Mouse (Mus musculus): ENCODE measurements around the gene Map6. TPM values are rescaled to one million over a fixed set of nuclear protein-coding genes. Genes with fewer than 3 reads are reported as not detected.

Gene Map6
- polyA plus RNA-seq, 1 experiment, result 0.39 TPM

DNA sequence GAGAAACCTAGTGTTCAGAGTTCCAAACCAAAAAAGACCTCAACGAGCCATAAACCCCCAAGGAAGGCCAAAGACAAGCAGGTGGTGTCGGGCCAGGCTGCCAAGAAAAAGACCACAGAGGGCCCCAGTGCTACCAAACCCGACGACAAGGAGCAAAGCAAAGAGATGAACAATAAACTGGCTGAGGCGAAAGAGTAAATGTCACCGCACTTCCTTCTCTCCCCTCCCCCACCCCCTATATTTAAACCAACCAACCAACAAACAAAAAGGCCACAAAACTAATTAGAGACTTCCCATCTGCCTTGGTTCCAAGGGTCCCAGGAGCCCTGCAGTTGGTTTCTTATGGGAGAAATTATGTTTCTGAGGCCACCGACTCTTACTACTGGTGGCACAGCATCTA, 50.2 kb downstream of the Map6 start:
- 20% methylated on average over 7 of the region's 7 CpGs for WGBS
- Histone ChIP-seq H3K4me1 (ENCODE audit: control insufficient read depth, insufficient read depth, insufficient read length) (no peaks in the 10 kb centered on the region), H3K36me3 (ENCODE audit: control insufficient read depth, insufficient read depth, low read length) (no peaks in the 10 kb centered on the region), H3K4me3 (ENCODE audit: extremely low read depth, insufficient read depth, insufficient read length) (no peak overlapping the region), H3K27me3 (ENCODE audit: control insufficient read depth, insufficient read depth, low read length) (no peaks in the 10 kb centered on the region), H3K27ac (ENCODE audit: insufficient read depth, low read length) (no peak overlapping the region)
- TF ChIP-seq POLR2A (IDR thresholded peaks at IDR 0.05; ENCODE audit: low read depth, low read length) (no peak), CTCF (IDR thresholded peaks at IDR 0.05; ENCODE audit: extremely low read depth, insufficient read depth, insufficient read length, insufficient replicate concordance) (no peak)
- DNase-seq (ENCODE audit: low read depth in 1 of 2, low spot score in 2 of 2), result no peak

DNA sequence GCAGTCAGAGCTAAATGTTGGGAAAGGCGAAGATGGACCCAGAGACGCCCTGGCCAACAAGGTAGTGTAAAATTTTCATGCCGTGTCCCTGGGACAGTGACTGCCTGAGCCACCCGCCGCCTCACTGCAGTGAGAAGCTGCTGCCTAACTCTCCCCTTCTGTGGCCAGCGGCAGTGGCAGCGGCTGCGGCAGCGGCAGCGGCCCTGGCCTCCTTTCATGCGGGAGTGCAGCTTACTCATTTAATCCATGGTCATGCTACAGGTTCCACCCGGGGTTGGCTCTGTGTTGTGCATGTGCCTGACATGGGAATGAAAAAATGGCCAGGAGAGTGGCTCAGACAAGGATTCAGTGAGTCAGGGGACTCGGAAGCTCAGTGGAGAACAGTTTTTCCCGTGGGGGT, 53.3 kb downstream of the Map6 start:
- no peaks in the 10 kb centered on the region for H3K4me1 ChIP-seq (ENCODE audit: control insufficient read depth, insufficient read depth, insufficient read length)
- no peak for TF ChIP-seq POLR2A (IDR thresholded peaks at IDR 0.05; ENCODE audit: low read depth, low read length)
- no peak for TF ChIP-seq CTCF (IDR thresholded peaks at IDR 0.05; ENCODE audit: extremely low read depth, insufficient read depth, insufficient read length, insufficient replicate concordance)
- no peak overlapping the region for H3K27ac ChIP-seq (ENCODE audit: insufficient read depth, low read length)
- H3K36me3 ChIP-seq (ENCODE audit: control insufficient read depth, insufficient read depth, low read length), result no peaks in the 10 kb centered on the region
- DNase-seq (ENCODE audit: low read depth in 1 of 2, low spot score in 2 of 2), result no peak
- WGBS, result 53% methylated on average over 14 of the region's 14 CpGs
- no peak overlapping the region for H3K4me3 ChIP-seq (ENCODE audit: extremely low read depth, insufficient read depth, insufficient read length)
- no peaks in the 10 kb centered on the region for H3K27me3 ChIP-seq (ENCODE audit: control insufficient read depth, insufficient read depth, low read length)

DNA sequence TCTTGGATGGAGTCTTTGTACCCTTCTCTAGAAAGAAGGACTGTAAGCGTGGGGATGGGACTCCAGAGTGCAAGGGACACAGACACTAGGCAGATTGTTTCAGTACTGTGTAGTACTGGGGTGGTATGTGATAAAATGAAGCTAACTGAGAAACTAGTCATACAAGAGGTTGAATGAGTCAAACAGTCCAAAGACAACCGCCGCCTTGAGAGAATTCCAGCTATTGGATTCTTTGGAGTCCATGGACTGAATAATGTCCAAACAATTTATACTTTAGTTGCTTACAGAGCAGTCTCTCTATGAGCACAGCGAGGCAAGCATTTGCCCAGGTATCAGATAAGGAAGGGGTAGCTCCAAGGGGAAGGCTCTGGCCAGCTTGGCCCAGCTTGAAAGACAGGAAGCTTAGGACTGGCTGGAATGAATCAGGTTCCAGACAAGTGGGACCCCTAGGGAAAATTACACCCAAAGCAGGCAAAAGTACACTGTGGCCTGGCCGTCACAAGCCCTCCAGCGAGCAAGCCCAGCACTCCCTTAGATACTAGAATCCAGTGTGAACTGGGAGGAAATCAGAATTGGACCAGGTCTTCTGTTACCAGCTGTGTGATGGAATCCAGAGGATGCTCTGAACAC, 55.6 kb downstream of the Map6 start:
- Histone ChIP-seq H3K27me3 (ENCODE audit: control insufficient read depth, insufficient read depth, low read length) (no peaks in the 10 kb centered on the region), H3K4me1 (ENCODE audit: control insufficient read depth, insufficient read depth, insufficient read length) (no peaks in the 10 kb centered on the region), H3K4me3 (ENCODE audit: extremely low read depth, insufficient read depth, insufficient read length) (no peak overlapping the region), H3K27ac (ENCODE audit: insufficient read depth, low read length) (no peak overlapping the region), H3K36me3 (ENCODE audit: control insufficient read depth, insufficient read depth, low read length) (no peaks in the 10 kb centered on the region)
- TF ChIP-seq POLR2A (IDR thresholded peaks at IDR 0.05; ENCODE audit: low read depth, low read length) (no peak), CTCF (IDR thresholded peaks at IDR 0.05; ENCODE audit: extremely low read depth, insufficient read depth, insufficient read length, insufficient replicate concordance) (no peak)
- no peak for DNase-seq (ENCODE audit: low read depth in 1 of 2, low spot score in 2 of 2)
- WGBS, result 91% methylated on average over 6 of the region's 6 CpGs

DNA sequence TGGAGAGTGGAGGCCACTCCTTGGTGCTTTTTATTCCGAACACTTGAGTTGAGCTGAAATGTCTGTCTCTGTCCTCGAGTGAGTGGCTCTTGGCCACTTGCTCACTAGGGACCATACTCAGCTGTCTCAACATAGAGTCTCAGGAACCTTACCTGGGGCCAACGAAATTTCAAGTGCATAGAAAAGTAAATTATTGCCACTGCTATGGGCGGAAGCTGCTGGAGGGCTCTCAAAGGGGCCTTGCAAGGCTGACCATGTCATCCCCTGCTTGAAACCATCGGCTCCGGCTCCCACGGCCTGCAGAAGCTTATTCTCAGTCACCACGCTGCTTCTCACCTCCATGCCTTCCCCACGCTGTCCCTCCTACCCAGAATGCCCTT, 56.1 kb downstream of the Map6 start:
- Histone ChIP-seq H3K27ac (ENCODE audit: insufficient read depth, low read length) (no peak overlapping the region), H3K27me3 (ENCODE audit: control insufficient read depth, insufficient read depth, low read length) (no peaks in the 10 kb centered on the region), H3K4me3 (ENCODE audit: extremely low read depth, insufficient read depth, insufficient read length) (no peak overlapping the region), H3K36me3 (ENCODE audit: control insufficient read depth, insufficient read depth, low read length) (no peaks in the 10 kb centered on the region), H3K4me1 (ENCODE audit: control insufficient read depth, insufficient read depth, insufficient read length) (no peaks in the 10 kb centered on the region)
- DNase-seq (ENCODE audit: low read depth in 1 of 2, low spot score in 2 of 2), result no peak
- WGBS, result 88% methylated on average over 9 of the region's 9 CpGs
- TF ChIP-seq CTCF (IDR thresholded peaks at IDR 0.05; ENCODE audit: extremely low read depth, insufficient read depth, insufficient read length, insufficient replicate concordance) (no peak), POLR2A (IDR thresholded peaks at IDR 0.05; ENCODE audit: low read depth, low read length) (no peak)

DNA sequence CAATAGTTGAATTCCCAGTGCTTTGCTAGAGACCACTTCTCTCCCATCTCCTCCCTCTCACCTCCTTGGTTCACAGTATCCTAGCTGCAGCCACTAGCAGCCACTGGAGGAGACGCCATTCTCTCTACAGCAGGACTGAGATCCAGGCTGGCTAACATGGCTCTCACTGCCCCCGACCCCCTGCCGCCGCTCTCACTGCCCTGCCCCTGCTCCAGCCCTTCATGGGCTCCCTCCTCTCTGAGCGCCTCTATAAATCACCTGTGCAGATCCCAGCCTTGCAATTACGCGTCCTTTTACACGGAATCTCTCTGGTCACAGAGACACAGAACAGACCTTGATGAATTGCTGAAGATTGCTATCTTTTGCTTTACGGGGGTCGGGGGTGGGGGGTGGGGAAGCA, 57.6 kb downstream of the Map6 start:
- no peaks in the 10 kb centered on the region for H3K27me3 ChIP-seq (ENCODE audit: control insufficient read depth, insufficient read depth, low read length)
- no peaks in the 10 kb centered on the region for H3K36me3 ChIP-seq (ENCODE audit: control insufficient read depth, insufficient read depth, low read length)
- no peak overlapping the region for H3K4me3 ChIP-seq (ENCODE audit: extremely low read depth, insufficient read depth, insufficient read length)
- no peaks in the 10 kb centered on the region for H3K4me1 ChIP-seq (ENCODE audit: control insufficient read depth, insufficient read depth, insufficient read length)
- DNase-seq (ENCODE audit: low read depth in 1 of 2, low spot score in 2 of 2), result no peak
- 56% methylated on average over 10 of the region's 10 CpGs for WGBS
- TF ChIP-seq CTCF (IDR thresholded peaks at IDR 0.05; ENCODE audit: extremely low read depth, insufficient read depth, insufficient read length, insufficient replicate concordance) (no peak), POLR2A (IDR thresholded peaks at IDR 0.05; ENCODE audit: low read depth, low read length) (no peak)
- H3K27ac ChIP-seq (ENCODE audit: insufficient read depth, low read length), result no peak overlapping the region

DNA sequence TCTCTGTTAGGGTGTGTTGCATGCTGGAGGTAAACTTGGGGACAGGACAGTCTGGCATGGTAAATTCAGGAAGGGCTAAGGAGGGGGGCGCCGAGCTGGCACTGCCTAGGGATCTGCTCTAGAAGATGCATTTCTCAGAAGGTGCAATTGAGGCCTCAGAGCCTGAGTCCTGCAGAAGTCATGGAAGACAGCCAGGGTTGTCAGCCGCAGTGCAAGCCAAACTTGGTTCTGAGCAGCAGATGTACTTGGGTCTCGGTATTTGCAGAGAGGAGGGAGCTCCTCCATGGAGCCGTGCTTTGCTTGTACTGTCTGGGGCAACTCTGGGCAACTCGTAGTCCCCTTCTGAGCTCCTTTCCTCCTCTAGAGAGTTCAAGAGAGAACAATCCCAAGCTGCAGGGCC, 58.9 kb downstream of the Map6 start:
- H3K27ac ChIP-seq (ENCODE audit: insufficient read depth, low read length), result no peak overlapping the region
- no peak for DNase-seq (ENCODE audit: low read depth in 1 of 2, low spot score in 2 of 2)
- no peak overlapping the region for H3K4me3 ChIP-seq (ENCODE audit: extremely low read depth, insufficient read depth, insufficient read length)
- no peaks in the 10 kb centered on the region for H3K27me3 ChIP-seq (ENCODE audit: control insufficient read depth, insufficient read depth, low read length)
- TF ChIP-seq POLR2A (IDR thresholded peaks at IDR 0.05; ENCODE audit: low read depth, low read length) (no peak), CTCF (IDR thresholded peaks at IDR 0.05; ENCODE audit: extremely low read depth, insufficient read depth, insufficient read length, insufficient replicate concordance) (no peak)
- WGBS, result 83% methylated on average over 6 of the region's 6 CpGs
- H3K36me3 ChIP-seq (ENCODE audit: control insufficient read depth, insufficient read depth, low read length), result no peaks in the 10 kb centered on the region
- H3K4me1 ChIP-seq (ENCODE audit: control insufficient read depth, insufficient read depth, insufficient read length), result no peaks in the 10 kb centered on the region

DNA sequence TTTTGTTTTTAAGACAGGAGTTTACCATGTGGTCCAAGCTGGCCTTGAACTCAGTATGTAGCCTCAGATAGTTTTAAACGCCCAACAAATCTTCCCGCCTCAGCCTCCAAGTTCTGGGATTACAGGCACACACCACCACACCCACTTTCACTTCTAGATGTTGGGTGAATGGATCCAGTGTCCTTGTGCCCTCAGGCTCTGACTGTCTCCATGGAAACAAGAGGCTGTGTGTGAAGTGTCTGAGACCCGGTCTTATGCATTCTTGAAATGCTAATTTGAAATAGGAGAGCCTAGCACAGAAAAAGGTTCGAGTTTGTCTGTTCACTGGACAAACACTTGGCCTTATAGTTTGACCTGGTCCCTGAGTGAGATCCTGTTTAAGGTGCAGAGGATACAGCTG, 61.6 kb downstream of the Map6 start:
- no peaks in the 10 kb centered on the region for H3K27me3 ChIP-seq (ENCODE audit: control insufficient read depth, insufficient read depth, low read length)
- TF ChIP-seq CTCF (IDR thresholded peaks at IDR 0.05; ENCODE audit: extremely low read depth, insufficient read depth, insufficient read length, insufficient replicate concordance) (no peak), POLR2A (IDR thresholded peaks at IDR 0.05; ENCODE audit: low read depth, low read length) (no peak)
- DNase-seq (ENCODE audit: low read depth in 1 of 2, low spot score in 2 of 2), result no peak
- H3K36me3 ChIP-seq (ENCODE audit: control insufficient read depth, insufficient read depth, low read length), result no peaks in the 10 kb centered on the region
- H3K4me3 ChIP-seq (ENCODE audit: extremely low read depth, insufficient read depth, insufficient read length), result no peak overlapping the region
- no peak overlapping the region for H3K27ac ChIP-seq (ENCODE audit: insufficient read depth, low read length)
- H3K4me1 ChIP-seq (ENCODE audit: control insufficient read depth, insufficient read depth, insufficient read length), result no peaks in the 10 kb centered on the region
- WGBS, result 73% methylated on average over 4 of the region's 4 CpGs

Measured in spleen, adult 2 months (tissue).